Mouse (Mus musculus) lung, postnatal 4 days (tissue): Measurements from ENCODE around the gene Acta2.
"Not testable (repeated sequence)": the region's sequence is repeated elsewhere in the genome, so short reads cannot be mapped to it uniquely, and the experiment has no call there.

ENCODE experiments used
- DNase-seq, 2 experiments: peaks; one replicate each; pipeline ENCODE4 v3.0.0; 2021

Gene Acta2

GRCm38 (mm10) chr19:34217761-34218160 lies 37.6 kb downstream of the Acta2 start:
- no peak for DNase-seq

GRCm38 (mm10) chr19:34216956-34217355 lies 38.4 kb downstream of the Acta2 start:
- DNase-seq: no peak

GRCm38 (mm10) chr19:34214136-34214535 lies 41.3 kb downstream of the Acta2 start:
- no peak for DNase-seq

- DNase-seq: no peak
Observed at GRCm38 (mm10) chr19:34213251-34213645, 42.1 kb downstream of the Acta2 start.

- no peak for DNase-seq
Observed at GRCm38 (mm10) chr19:34212489-34213250, 42.7 kb downstream of the Acta2 start.

- DNase-seq: no peak
Observed at GRCm38 (mm10) chr19:34210841-34211240, 44.5 kb downstream of the Acta2 start.

- no peak for DNase-seq
Observed at GRCm38 (mm10) chr19:34209930-34210581, 45.3 kb downstream of the Acta2 start.

- DNase-seq: no peak
Observed at GRCm38 (mm10) chr19:34209031-34209430, 46.4 kb downstream of the Acta2 start.

GRCm38 (mm10) chr19:34206760-34207440 lies 48.5 kb downstream of the Acta2 start:
- no peak for DNase-seq

GRCm38 (mm10) chr19:34206128-34206527 lies 49.3 kb downstream of the Acta2 start:
- not testable (repeated sequence) for DNase-seq

GRCm38 (mm10) chr19:34202668-34203067 lies 52.7 kb downstream of the Acta2 start:
- DNase-seq: no peak

GRCm38 (mm10) chr19:34199488-34199887 lies 55.9 kb downstream of the Acta2 start:
- DNase-seq: no peak

GRCm38 (mm10) chr19:34198901-34199300 lies 56.5 kb downstream of the Acta2 start:
- no peak for DNase-seq

GRCm38 (mm10) chr19:34198066-34198465 lies 57.3 kb downstream of the Acta2 start:
- DNase-seq: no peak

- DNase-seq: no peak
Observed at GRCm38 (mm10) chr19:34195031-34195430, 60.4 kb downstream of the Acta2 start.

GRCm38 (mm10) chr19:34194132-34194745 lies 61.2 kb downstream of the Acta2 start:
- DNase-seq: no peak

GRCm38 (mm10) chr19:34193683-34194082 lies 61.7 kb downstream of the Acta2 start:
- DNase-seq: no peak

- DNase-seq: no peak
Observed at GRCm38 (mm10) chr19:34193149-34193548, 62.2 kb downstream of the Acta2 start.

- peak; percentile 82 to 84 for DNase-seq
Observed at GRCm38 (mm10) chr19:34192008-34192963, 63.1 kb downstream of the Acta2 start, which contains the start of gene Stambpl1. TSS of gene Stambpl1 (plus strand) at chr19:34192229.

- DNase-seq: no peak
Observed at GRCm38 (mm10) chr19:34191645-34192007, 63.8 kb downstream of the Acta2 start.
